In the genomic region with DNA sequence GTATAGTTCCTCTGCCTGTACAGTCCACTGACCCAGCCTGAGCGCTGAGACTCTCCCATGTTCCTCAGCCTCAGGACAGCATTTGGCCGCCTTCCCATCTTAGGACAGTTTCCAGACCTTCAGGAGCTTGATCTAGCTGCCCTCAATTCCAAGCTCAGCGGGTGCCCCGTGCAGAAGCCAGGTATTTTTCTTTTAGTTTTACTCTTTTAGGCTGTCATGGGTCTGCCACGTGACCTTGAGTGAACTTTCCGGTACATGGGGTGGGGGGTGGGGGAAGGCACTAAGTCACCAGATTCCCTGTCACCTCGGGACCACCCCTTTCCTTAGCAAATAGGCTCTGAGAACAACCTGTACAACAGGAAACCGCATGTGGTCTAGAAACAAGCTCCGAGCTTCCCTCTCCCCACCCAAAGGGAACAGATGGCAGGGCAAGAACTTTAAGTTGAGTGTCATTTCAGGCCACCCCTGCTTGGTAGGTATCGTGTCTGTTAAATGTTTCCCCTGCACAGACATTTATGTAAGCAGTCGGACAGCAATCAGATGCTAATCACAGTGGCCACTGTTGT, we compare ENCODE assay signal across 9 mouse cellular contexts. TPM values are rescaled to one million over a fixed set of nuclear protein-coding genes. Genes with fewer than 3 reads are reported as not detected.
A peak's percentile ranks its signal among the peaks of the same experiment; 100 is the strongest.
DNase-seq lines count a peak whose midpoint lies in the region; ATAC-seq lines count a peak whose summit lies in the region.
"Had no signal": no experiment of that assay in that cellular context is flagged by ENCODE, and none has a peak within 500 bp of the region (broad histone marks: within the 10 kb centered on the region; RNA-seq: fewer than 3 reads in every experiment).

No protein-coding gene starts in this region.

- H3K36me3 ChIP-seq in forebrain, embryonic 14.5 days (ENCODE audit: control insufficient read depth, insufficient read depth, low read length) = peaks cover 10% of the 10 kb centered on the region; the same call in 1 of the 2 replicates

- H3K27me3 ChIP-seq in forebrain, embryonic 14.5 days (replicated peaks; ENCODE audit: control insufficient read depth, insufficient read depth, low read length) = no peaks in the 10 kb centered on the region
- H3K27me3 ChIP-seq: limb, embryonic 13.5 days had no signal

- no peak overlapping the region for H3K4me3 ChIP-seq in forebrain, embryonic 14.5 days (ENCODE audit: low read depth, low read length)
- H3K4me3 ChIP-seq: limb, embryonic 13.5 days had no signal

- 56% methylated on average over 11 of the region's 11 CpGs for WGBS in forebrain, embryonic 14.5 days

- no peaks in the 10 kb centered on the region for H3K9me3 ChIP-seq in forebrain, embryonic 14.5 days (replicated peaks; ENCODE audit: control insufficient read depth, low read length)
- H3K9me3 ChIP-seq: limb, embryonic 13.5 days had no signal

- no peak overlapping the region for H3K9ac ChIP-seq in forebrain, embryonic 14.5 days (ENCODE audit: low read length)
- H3K9ac ChIP-seq: limb, embryonic 13.5 days had no signal

- peak; percentile 70 to 79 for DNase-seq in lung, adult 18-20 months
- DNase-seq in lung, postnatal 4 days = no peak
- peak; percentile 87 for DNase-seq in cerebellum, adult 8-10 months
- peak; percentile 49 to 55 for DNase-seq in heart, postnatal 14 days
- DNase-seq in lung, postnatal 14 days = peak; percentile 44
- DNase-seq in thymus, postnatal 14 days = peak; percentile 87
- DNase-seq in forebrain, embryonic 14.5 days (ENCODE audit: low spot score) = no peak

- no peak overlapping the region for H3K4me2 ChIP-seq in forebrain, embryonic 14.5 days (ENCODE audit: low read length)
- H3K4me2 ChIP-seq: limb, embryonic 13.5 days had no signal

- no peak for ATAC-seq in erythroid progenitor cell, adult 5-6 weeks (replicated peaks; ENCODE audit: low FRiP score, poor library complexity, severe bottlenecking)
- no peak for ATAC-seq in forebrain, embryonic 14.5 days

- peaks cover 12% of the 10 kb centered on the region for H3K4me1 ChIP-seq in forebrain, embryonic 14.5 days (ENCODE audit: control insufficient read depth, insufficient read depth, low read length)

- intact Hi-C loops in heart, postnatal 14 days (cut with DNase I) = loop anchor here (5.0 kb wide), 1 partner anchor 117 kb away; a partner anchor contains a TSS

- H3K27ac ChIP-seq in forebrain, embryonic 14.5 days (ENCODE audit: low read depth, low read length) = no peak overlapping the region
- H3K27ac ChIP-seq: limb, embryonic 13.5 days had no signal

RNA-seq across cellular contexts. Expression of a gene that starts 5.5 kb away (rescaled TPM):
- total RNA-seq in heart, postnatal 14 days (2021) = 10 to 100 TPM; 34.0 to 39.8 TPM
- total RNA-seq in erythroid progenitor cell, adult 5-6 weeks (2015; ENCODE audit: low replicate concordance) = 2.1 and 4.3 TPM in 2 replicates
- 2.7 and 20.2 TPM in 2 replicates for total RNA-seq in erythroid progenitor cell, adult 5-6 weeks (2017; ENCODE audit: low replicate concordance)
- 27.8 TPM in 2 replicates for polyA plus RNA-seq in forebrain, embryonic 14.5 days (2014; fragmentation: Nextera tagmentation; extraction: Ambion mirVana)

RNA-seq across cellular contexts. Expression of a gene that starts 47.1 kb away (rescaled TPM):
- total RNA-seq in heart, postnatal 14 days (2021) = 10 to 100 TPM; 26.6 to 30.4 TPM
- 14.1 and 17.6 TPM in 2 replicates for total RNA-seq in erythroid progenitor cell, adult 5-6 weeks (2015; ENCODE audit: low replicate concordance)
- total RNA-seq in erythroid progenitor cell, adult 5-6 weeks (2017; ENCODE audit: low replicate concordance) = 18.2 and 31.6 TPM in 2 replicates
- 61.7 and 62.0 TPM in 2 replicates for polyA plus RNA-seq in forebrain, embryonic 14.5 days (2014; fragmentation: Nextera tagmentation; extraction: Ambion mirVana)

Comparison
In these comparisons a context has a peak if more than half of its experiments do, and no peak if none do; other contexts are left out.
1. DNase-seq: peak in lung, adult 18-20 months (2 of 2), cerebellum, adult 8-10 months (single experiment), heart, postnatal 14 days (2 of 2), lung, postnatal 14 days (single experiment) and thymus, postnatal 14 days (single experiment); none in lung, postnatal 4 days (0 of 2) and forebrain, embryonic 14.5 days (single experiment).